10 mouse cellular contexts compared by ENCODE assay signal in the genomic region with DNA sequence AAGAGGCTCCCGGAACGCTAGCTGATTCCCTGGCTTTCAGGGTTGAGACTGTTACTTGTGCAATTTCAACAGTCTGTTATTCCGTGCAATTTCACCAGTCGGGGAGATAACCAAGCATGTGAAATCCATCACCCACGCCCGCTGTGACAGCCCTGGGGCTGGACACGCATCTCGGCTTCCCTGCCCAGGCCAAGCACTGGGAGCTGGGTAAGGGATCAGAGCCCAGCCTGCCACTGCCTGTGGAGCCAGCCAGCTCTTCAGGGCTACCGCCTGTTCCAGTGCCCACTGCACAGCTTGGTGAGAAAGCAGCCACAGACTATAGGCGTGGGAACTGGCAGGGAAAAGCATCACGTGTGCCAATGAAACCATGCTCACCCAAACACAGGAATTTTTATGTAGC.
DNase-seq lines count a peak whose midpoint lies in the region; ATAC-seq lines count a peak whose summit lies in the region.
"Had no signal": no experiment of that assay in that cellular context is flagged by ENCODE, and none has a peak within 500 bp of the region (broad histone marks: within the 10 kb centered on the region; RNA-seq: fewer than 3 reads in every experiment).

No protein-coding gene starts in this region.

- intact Hi-C loops in heart, postnatal 10 days (cut with DNase I), result no loop called here
- intact Hi-C loops in left cerebral cortex, postnatal 4 days (cut with DNase I), result no loop called here

- H3K4me1 ChIP-seq in neural tube, embryonic 12.5 days, result peaks cover 19% of the 10 kb centered on the region

- ATAC-seq in neural tube, embryonic 12.5 days (ENCODE audit: low FRiP score, low read depth), result peak; percentile 43; the same call in 1 of the 2 replicates

- no peak for DNase-seq in neural tube, embryonic 10.5 days (ENCODE audit: extremely low spot score, low spot score)
- peak; percentile 14 to 26 for DNase-seq in heart, postnatal 10 days
- DNase-seq in left cerebral cortex, postnatal 4 days, result peak; percentile 72
- peak; percentile 62 for DNase-seq in right cerebral cortex, postnatal 14 days
- no peak for DNase-seq in adrenal gland, adult 18-20 months (ENCODE audit: low spot score in 2 of 2)
- no peak for DNase-seq in testis, postnatal 14 days (ENCODE audit: low spot score)
- no peak for DNase-seq in ovary, postnatal 10 days (ENCODE audit: low spot score)

- H3K4me2 ChIP-seq in neural tube, embryonic 12.5 days (replicated peaks), result no peak overlapping the region

- H3K27ac ChIP-seq in neural tube, embryonic 12.5 days, result no peak overlapping the region
- H3K27ac ChIP-seq: liver, embryonic 14.5 days had no signal

- H3K27me3 ChIP-seq in neural tube, embryonic 12.5 days (replicated peaks), result no peaks in the 10 kb centered on the region

- H3K36me3 ChIP-seq in neural tube, embryonic 12.5 days, result peaks cover 10% of the 10 kb centered on the region; the same call in 1 of the 2 replicates

- H3K9me3 ChIP-seq in neural tube, embryonic 12.5 days, result no peaks in the 10 kb centered on the region
- H3K9me3 ChIP-seq: G1E had no signal

- no peak overlapping the region for H3K9ac ChIP-seq in neural tube, embryonic 12.5 days
- H3K9ac ChIP-seq: liver, embryonic 14.5 days had no signal

- no peak overlapping the region for H3K4me3 ChIP-seq in neural tube, embryonic 12.5 days

- WGBS in neural tube, embryonic 12.5 days, result 66% methylated on average over 11 of the region's 11 CpGs

Comparison
In these comparisons a context has a peak if more than half of its experiments do, and no peak if none do; other contexts are left out.
1. DNase-seq: peak in heart, postnatal 10 days (2 of 2), left cerebral cortex, postnatal 4 days (single experiment) and right cerebral cortex, postnatal 14 days (single experiment); none in neural tube, embryonic 10.5 days (single experiment), adrenal gland, adult 18-20 months (0 of 2), testis, postnatal 14 days (single experiment) and ovary, postnatal 10 days (single experiment).